Mouse (Mus musculus) thymus, postnatal 25 days (tissue): Measurements from ENCODE around the gene Cpn1.
"Not testable (repeated sequence)": the region's sequence is repeated elsewhere in the genome, so short reads cannot be mapped to it uniquely, and the experiment has no call there.

Source experiments
- DNase-seq: peaks from one replicate; pipeline ENCODE4 v3.0.0; 2022

The Cpn1 gene

GRCm38 (mm10) chr19:43980711-43981110 lies 5.6 kb downstream of the Cpn1 start:
- no peak for DNase-seq

GRCm38 (mm10) chr19:43977799-43978198 lies 8.6 kb downstream of the Cpn1 start:
- DNase-seq, result no peak

GRCm38 (mm10) chr19:43976661-43977060 lies 9.7 kb downstream of the Cpn1 start:
- DNase-seq, result no peak

GRCm38 (mm10) chr19:43974221-43974620 lies 12.1 kb downstream of the Cpn1 start:
- DNase-seq, result no peak

GRCm38 (mm10) chr19:43973711-43974110 lies 12.6 kb downstream of the Cpn1 start:
- DNase-seq, result no peak

- DNase-seq, result no peak
Observed at GRCm38 (mm10) chr19:43972129-43972528, 14.2 kb downstream of the Cpn1 start.

GRCm38 (mm10) chr19:43968436-43969026 lies 17.8 kb downstream of the Cpn1 start:
- DNase-seq, result no peak

GRCm38 (mm10) chr19:43966481-43966880 lies 19.9 kb downstream of the Cpn1 start:
- DNase-seq, result no peak

- peak; percentile 21 for DNase-seq
Observed at GRCm38 (mm10) chr19:43965496-43966085, 20.8 kb downstream of the Cpn1 start.

GRCm38 (mm10) chr19:43962795-43963194 lies 23.6 kb downstream of the Cpn1 start:
- DNase-seq, result no peak

- peak; percentile 18 for DNase-seq
Observed at GRCm38 (mm10) chr19:43961185-43961584, 25.2 kb downstream of the Cpn1 start.

- no peak for DNase-seq
Observed at GRCm38 (mm10) chr19:43960014-43960413, 26.3 kb downstream of the Cpn1 start.

GRCm38 (mm10) chr19:43959162-43959561 lies 27.2 kb downstream of the Cpn1 start:
- peak; percentile 64 for DNase-seq

GRCm38 (mm10) chr19:43957881-43958280 lies 28.5 kb downstream of the Cpn1 start:
- no peak for DNase-seq

- DNase-seq, result no peak
Observed at GRCm38 (mm10) chr19:43957402-43957801, 29.0 kb downstream of the Cpn1 start.

GRCm38 (mm10) chr19:43955266-43955665 lies 31.1 kb downstream of the Cpn1 start:
- DNase-seq, result no peak

- no peak for DNase-seq
Observed at GRCm38 (mm10) chr19:43954864-43955263, 31.5 kb downstream of the Cpn1 start.

- DNase-seq, result not testable (repeated sequence)
Observed at GRCm38 (mm10) chr19:43952936-43953335, 33.4 kb downstream of the Cpn1 start.

- DNase-seq, result no peak
Observed at GRCm38 (mm10) chr19:43949111-43949810, 37.1 kb downstream of the Cpn1 start.

- DNase-seq, result no peak
Observed at GRCm38 (mm10) chr19:43944566-43944965, 41.8 kb downstream of the Cpn1 start.

- DNase-seq, result no peak
Observed at GRCm38 (mm10) chr19:43943076-43943475, 43.3 kb downstream of the Cpn1 start.

- peak; percentile 83 for DNase-seq
Observed at GRCm38 (mm10) chr19:43939769-43940689, 46.3 kb downstream of the Cpn1 start, which contains the start of gene Dnmbp. TSS of gene Dnmbp (minus strand) at chr19:43940191.

- DNase-seq, result no peak
Observed at GRCm38 (mm10) chr19:43939171-43939768, 47.1 kb downstream of the Cpn1 start.
